Mouse (Mus musculus) right cerebral cortex, postnatal 10 days (tissue): Measurements from ENCODE around the gene Sppl3.

ENCODE experiments used
- DNase-seq, 2 experiments: peaks; one replicate each; pipeline ENCODE4 v3.0.0; 2021; ENCODE audit warnings: low spot score in 2 of 2

Sppl3 gene

DNA sequence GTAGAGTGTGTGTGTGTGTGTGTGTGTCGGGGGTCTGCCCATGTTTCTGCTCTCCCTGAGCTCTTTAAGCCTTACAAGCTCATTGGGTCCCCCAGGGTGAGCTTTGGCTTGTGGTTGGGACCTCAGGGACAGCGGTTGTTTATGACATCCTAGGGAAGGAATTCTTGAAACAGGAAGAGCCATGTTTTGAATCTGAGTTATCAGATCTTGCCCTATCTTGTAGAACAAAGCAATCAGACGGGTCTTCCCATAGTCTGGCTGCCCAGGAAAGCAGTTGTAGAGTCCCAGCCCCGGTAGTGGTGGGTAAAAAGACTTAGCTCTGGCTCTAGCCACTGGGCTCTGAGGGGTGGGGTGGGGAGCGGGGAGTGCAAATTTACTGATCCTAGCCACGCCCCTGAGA lies 13.6 kb upstream of the Sppl3 start:
- DNase-seq: no peak

- DNase-seq: no peak
These were observed 10.4 kb upstream of the Sppl3 start for GRCm38 (mm10) chr5:115000503-115000902.

GRCm38 (mm10) chr5:115001464-115001863 lies 9.5 kb upstream of the Sppl3 start:
- DNase-seq: no peak

DNA sequence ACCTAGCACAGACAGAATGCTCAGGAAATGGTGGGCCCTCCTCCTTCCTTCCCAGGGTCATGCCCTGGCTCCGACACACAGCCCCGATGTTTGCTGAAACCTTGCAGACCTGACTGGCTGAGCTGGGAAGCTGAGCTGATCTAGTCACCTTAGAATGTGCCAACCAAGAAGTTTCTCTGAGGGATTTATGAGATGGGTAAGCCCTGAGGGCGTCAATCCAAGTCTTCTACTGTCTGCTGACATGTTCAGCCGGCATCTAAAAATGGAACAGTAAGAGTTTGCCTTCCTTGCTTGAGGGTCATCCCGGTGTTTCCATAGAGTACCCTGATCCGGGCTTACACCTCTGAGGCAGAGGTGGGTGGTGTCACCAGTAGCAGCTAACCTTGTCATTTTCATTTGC lies 8.2 kb upstream of the Sppl3 start:
- DNase-seq: no peak

GRCm38 (mm10) chr5:115003224-115003873 lies 7.6 kb upstream of the Sppl3 start:
- no peak for DNase-seq

DNA sequence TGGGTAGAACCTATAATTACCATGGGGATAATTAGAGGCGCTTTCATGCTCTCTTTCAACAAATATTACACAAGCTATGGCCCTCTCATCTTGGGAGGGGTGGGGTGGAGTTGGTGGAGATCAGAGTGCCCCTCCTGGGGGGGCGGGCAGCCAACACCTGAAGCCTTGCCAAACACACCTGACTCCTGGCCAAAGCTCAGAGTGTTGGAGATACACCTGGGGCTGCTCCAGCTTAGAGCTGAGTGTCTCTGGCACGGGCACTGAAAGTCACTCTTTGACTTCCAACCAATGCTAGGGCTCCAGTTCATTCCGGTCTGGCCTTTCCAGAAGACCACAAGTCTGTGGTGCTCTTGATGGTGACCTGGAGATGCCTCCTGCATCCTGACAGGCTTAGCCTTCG lies 3.2 kb upstream of the Sppl3 start:
- no peak for DNase-seq

DNA sequence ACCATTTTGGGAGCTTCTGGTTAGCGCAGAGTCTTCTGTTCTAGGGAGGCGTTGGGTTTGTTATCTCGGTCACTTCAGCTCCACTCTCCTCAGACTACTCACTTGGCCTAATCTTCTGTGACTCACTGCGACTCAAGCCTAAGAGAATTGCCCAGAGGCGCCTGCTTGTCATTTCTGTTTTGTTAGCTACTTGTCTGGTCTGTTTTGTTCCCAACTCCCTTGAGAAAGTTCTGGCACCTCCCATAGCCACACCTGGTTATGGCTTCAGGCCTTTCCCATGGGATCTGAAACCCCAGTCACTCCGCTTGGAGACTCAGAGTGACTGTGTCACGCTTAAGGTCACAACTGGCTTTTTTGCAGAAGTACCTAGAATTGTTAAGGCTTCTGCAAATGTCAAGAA lies 2.6 kb upstream of the Sppl3 start:
- DNase-seq: no peak

DNA sequence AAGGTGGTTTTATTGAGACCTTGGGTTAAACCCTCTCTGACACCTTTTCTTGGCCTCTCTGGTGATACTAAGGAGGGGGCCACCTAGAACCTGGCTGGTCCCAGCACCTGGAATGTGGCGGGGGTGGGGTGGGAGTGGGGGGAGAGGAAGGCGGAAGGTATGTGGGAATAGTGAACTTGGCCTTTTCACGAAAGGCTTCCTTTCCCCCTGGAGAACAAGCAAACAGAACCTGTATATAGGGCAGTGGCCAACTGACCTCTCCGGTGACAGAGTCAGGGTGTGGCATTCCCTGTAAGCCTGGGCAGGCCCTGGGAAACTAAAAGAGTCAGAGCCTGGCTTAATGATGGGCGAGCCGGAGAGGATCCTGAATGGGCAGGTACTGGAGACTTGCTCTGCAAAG lies 1.8 kb upstream of the Sppl3 start:
- DNase-seq: no peak

- DNase-seq: no peak
These were observed 976 bp upstream of the Sppl3 start for GRCm38 (mm10) chr5:115009961-115010360.

DNA sequence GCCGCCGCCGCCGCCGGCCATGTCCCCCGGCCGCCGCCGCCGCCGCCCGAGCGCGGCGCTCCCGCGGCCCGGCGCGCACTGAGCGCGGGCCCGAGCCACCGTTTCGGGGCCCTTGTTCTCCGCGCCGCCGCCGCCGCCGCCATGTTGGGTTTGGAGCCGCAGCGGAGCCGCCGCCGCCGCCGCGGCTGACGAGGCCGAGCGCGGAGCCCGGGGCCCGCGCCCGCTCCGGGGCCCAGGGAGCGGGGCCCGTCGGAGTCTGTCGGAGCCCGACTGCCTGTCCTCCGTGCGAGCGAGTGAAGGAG lies 231 bp downstream of the Sppl3 start:
- no peak for DNase-seq

DNA sequence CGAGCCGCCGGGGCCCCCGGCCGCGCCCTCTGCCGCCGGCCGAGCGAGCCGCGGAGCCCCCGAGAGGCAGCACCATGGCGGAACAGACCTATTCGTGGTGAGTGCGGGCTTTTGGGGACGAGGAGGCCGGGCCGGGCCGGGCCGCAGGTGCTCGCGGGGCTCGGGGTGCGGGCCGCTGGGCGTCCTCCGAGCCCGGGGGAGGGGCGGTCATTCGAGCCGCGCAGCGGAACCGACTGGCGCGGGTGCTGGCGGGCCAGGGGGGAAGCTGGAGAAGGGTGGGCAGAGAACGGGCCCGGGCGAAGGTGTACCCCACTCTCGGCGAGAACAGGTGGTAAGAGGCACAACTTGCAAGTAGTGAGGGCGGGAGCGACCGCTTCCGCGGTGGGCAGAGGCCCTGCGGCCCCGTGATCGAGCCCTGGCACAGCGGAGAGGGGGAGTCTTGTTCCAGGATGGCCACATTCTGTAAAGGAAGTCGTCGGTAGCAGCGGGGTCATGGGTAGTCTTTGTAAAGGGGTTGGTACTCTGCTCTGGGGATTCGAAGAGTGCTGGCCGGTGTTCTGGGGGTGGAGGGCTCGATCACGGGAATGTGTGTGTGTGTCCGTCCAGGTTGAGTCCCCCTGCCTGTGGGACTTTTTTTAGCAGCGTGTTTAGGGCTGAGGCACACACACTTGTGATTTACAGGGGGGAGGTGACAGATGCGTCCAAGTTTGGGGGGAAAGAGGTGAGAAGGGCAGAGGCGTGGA lies 753 bp downstream of the Sppl3 start:
- peak; percentile 55 to 57 for DNase-seq

- no peak for DNase-seq
These were observed 2.5 kb downstream of the Sppl3 start for GRCm38 (mm10) chr5:115013436-115013835.

GRCm38 (mm10) chr5:115014570-115014969 lies 3.6 kb downstream of the Sppl3 start:
- no peak for DNase-seq

GRCm38 (mm10) chr5:115015121-115015520 lies 4.2 kb downstream of the Sppl3 start:
- DNase-seq: no peak

- no peak for DNase-seq
These were observed 7.3 kb downstream of the Sppl3 start for GRCm38 (mm10) chr5:115018270-115018669.

GRCm38 (mm10) chr5:115018813-115019212 lies 7.9 kb downstream of the Sppl3 start:
- DNase-seq: no peak

DNA sequence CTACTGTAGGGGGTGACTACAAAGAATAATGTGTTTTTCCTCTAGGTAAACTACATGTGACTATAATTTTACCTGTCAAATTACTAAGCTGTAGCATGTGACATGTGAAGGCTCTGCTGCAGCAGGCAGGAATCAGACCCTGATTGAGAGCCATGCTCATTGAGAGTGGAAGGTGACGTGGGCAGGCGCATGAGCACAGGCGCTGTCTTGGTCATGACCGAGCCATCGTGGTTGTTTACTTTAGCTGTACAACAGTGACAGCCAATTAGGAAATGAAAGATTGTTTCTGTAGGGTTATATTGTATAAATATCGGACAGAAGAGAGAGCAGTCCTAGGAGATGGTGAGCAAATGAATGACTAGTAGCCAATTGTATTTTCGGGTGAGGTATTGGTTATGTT lies 11.1 kb downstream of the Sppl3 start:
- no peak for DNase-seq

- DNase-seq: no peak
These were observed 15.2 kb downstream of the Sppl3 start for GRCm38 (mm10) chr5:115026170-115026569.

GRCm38 (mm10) chr5:115027109-115027508 lies 16.2 kb downstream of the Sppl3 start:
- no peak for DNase-seq

GRCm38 (mm10) chr5:115028920-115029319 lies 18.0 kb downstream of the Sppl3 start:
- no peak for DNase-seq

DNA sequence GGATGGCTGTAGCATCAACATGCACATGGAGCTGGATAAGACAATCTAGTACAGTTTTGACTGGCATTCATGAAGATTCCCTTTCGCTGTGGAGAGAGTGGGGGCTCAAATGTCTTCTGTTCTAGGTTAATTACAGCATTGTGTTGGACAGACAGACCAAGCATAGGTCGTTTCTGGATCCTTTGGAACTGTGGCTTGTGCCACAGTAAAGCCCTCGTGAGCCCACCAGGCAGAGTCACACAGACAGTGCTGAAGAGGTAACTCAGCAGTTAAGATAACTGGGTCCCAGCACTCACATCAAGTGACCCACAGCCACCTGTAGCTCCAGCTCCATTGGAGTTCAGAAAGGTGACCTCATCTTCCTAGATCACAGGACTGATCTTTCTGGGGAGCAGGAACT lies 18.6 kb downstream of the Sppl3 start:
- no peak for DNase-seq

DNA sequence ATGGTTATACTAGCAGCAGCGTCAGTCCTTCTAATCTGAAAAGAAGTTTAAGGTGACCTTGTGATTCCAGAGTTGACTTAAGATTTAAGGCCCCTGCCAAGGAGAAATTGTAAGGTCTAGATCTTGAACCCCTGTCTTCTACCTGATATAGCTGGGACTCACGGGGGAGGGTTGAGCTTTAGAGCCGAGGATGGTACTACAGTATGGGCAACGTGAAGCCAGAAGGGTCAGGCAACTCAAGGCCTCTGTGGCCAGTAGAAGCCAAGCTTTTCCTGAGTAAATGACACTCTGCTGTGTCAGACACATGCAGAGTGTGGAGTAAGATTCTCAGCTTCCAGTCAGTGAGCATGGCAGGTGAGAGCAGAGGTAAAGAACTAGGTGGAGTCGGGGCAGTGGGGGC lies 20.6 kb downstream of the Sppl3 start:
- DNase-seq: no peak

DNA sequence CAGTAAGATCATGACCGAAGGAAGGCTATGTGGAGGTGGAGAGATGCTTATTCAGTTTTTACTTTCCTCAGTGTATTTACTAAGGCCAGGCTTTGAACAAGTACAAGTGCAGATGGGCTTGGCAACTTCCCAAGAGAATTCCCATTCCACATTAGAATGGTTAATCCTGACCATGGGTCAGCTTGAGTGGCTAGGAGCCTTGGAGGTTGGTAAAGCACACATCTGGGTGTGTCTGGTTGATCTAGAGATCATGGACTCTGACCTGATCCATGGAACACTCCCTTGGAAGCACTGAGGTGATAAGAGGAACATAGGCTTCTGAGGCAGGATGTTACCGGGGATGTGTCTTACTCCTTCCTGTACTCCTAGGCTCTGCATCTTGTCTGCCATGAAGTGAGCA lies 21.7 kb downstream of the Sppl3 start:
- DNase-seq: no peak

DNA sequence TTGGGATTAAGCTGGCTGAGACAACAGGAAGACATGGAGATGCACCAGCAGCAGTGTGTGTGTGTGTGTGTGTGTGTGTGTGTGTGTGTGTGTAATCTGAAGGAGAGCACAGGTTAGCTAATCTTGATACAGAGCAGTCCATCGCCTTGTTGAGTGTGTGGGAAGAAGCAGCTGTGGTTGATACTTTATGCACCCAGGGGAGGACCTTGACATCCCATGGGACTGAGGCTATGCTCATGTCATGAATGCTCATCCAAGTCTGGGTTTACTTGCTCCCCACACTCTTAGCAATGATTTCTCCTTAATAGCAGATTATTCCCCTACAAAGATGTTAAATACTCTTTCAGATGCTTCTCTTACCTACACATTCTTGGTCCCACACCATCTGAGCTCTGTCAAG lies 24.3 kb downstream of the Sppl3 start:
- no peak for DNase-seq
